Mouse (Mus musculus) thymus, postnatal 10 days (tissue): ENCODE measurements around the gene Gm26602.

Experiments
- DNase-seq, 2 experiments: peaks; one replicate each; pipeline ENCODE4 v3.0.0; 2021; ENCODE audit warnings: low spot score in 2 of 2

Gm26602 gene

DNA sequence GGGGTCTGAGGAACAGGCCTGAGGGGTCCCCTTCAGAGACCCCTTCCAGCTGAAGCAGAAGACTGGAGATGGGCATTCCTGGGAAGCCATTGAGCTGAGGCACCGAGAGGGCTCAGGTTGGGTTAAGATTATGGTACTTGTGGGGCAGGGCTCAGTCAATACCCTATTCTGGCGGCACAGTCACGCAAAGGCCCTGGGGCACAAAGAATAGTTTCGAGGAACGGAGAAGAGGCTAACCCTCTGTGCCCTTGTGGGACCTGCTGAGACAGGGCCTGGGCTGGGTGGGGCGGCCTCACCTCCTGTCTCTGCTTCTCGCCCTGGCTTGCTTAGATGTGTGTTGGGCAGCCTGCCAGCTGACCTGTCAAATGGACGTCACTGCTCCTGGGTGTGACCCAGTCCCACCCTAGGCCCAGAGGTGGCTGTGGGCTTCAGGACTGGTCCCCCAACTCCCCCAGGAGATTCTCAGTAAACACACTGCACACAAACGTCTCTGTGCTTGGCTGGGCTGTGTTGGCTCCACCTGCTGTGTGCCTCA, 22.6 kb downstream of the Gm26602 start:
- no peak for DNase-seq

DNA sequence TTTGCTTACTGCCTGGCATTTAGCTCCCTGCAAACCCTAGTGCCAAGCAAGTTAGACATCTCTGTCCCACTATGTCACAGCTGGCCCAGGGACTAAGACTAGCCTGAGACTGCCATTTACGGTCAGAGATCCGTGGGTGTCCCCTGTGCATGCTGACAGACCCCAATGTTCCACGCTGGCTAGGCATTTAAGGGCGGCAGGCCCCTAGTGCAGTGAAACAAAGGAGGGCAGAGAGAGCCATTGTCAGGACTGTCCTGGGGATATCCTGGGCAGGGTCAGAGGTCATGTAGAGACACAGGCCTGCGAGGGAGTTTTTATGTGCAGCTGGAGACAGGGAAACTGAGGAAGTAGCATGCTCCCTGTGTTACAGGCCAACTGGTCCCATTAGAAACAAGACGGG, 23.2 kb downstream of the Gm26602 start:
- DNase-seq = no peak

DNA sequence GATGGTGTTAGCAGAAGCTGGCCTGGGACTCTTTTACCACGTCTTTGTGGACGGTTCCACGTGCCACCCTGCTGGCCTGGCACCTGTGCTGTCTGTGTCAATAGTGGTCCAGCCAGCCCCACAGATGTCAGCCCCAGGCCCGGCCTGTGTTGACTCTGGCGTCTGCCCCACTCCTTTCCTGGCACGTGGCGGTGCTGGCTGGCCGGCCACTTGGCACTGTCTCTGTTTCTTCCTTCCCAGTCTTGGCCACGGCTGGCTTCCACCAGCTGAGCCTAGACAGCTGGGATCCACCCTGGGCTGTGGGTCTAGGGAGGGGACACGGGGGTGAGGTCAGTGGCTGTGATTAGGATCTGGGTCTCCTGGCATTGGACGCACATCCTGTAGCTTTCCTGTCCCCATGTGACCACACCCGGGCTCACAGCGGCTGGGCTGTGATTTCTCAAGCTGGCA, 23.6 kb downstream of the Gm26602 start:
- no peak for DNase-seq

DNA sequence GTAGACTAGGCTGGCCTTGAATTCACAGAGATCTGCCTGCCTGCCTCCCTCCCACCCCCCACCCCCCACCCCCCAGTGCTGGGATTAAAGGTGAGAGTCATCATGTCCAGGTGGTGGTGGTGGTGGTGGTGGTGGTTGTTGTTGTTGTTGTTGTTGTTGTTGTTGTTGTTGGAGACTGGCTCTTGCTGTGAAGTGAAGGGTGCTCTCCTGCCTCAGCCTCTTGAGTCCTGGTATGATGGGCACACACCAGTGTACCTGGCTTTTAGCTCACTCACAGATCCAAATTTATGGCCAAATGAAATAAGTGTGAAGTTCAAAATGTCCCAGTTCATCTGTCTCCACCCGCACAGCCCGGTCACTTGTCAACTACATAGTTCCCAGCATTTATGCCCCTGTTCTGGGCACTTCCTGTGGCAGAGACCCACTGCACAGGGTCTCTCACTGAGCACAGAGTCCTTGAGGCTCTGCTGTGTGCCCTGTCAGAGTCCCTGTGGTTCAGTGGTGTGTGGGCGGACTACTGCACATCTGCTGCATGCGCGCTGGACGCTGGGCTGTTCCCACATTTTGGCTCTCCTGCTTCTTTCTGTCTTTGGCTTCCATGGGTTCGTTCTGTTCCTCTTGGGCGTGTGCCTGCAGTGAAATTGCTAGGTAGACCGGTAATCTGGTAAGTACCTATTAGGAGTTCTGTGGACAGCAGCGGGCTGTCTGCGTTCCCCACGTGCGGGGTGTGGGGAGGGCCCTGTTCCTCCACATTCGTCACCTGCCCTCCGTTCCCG, 24.3 kb downstream of the Gm26602 start:
- DNase-seq = no peak

DNA sequence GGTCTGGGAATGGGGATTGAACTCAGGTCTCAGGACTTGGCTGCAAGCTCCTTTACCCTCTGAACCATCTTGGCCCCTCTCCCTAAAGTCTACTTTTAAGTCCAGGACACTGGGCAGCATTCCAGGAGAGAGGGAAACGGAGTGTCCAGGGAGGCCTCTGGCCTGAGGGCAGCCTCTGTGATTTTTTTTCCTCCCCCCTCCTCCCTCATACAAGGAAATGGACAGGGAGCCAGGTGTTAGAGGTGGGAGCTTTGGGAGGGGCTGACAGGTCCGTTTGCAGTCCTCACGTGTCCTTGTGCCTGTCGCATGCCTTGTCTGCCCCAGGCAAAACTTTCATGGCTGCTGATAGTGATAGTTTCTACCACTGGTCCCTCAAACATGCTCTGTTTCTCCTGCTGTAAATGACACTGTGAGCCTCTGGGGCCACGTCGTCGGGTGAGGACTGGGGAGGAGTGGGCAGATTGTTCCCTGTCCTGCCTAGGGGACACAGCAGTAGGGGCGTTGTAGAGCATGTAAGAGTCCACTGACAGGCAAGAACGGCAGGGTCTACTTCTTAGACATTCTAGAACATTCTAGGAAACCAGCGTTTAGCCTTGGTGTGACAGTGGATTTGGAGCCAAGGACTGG, 25.7 kb downstream of the Gm26602 start:
- no peak for DNase-seq

DNA sequence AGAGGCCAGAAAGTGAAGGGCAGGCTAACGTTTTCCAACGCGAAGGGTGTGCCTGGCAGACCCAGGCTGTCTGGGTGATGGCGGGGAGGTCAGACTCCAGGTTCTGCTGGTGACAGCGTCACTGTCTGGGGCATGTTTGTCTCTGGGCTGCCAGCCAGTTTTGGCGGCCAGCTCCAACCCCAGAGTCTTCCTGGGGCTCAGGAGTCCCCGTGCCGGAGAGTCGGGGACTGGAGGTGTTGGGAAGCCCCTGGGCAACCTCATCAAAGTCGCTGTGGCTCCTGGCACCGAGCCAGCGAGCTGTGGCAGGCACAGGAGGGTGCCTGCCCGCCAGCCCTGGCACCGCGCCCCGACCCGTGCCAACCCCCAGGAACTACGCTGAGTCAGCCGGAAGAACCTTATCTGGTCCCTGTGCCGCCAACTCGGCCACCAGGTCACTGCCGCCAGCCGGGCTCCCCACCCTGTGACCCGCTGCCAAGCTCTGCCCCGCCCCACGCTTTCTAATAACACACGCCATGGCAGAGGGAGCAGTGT, 26.3 kb downstream of the Gm26602 start:
- peak; percentile 43 to 44 for DNase-seq

DNA sequence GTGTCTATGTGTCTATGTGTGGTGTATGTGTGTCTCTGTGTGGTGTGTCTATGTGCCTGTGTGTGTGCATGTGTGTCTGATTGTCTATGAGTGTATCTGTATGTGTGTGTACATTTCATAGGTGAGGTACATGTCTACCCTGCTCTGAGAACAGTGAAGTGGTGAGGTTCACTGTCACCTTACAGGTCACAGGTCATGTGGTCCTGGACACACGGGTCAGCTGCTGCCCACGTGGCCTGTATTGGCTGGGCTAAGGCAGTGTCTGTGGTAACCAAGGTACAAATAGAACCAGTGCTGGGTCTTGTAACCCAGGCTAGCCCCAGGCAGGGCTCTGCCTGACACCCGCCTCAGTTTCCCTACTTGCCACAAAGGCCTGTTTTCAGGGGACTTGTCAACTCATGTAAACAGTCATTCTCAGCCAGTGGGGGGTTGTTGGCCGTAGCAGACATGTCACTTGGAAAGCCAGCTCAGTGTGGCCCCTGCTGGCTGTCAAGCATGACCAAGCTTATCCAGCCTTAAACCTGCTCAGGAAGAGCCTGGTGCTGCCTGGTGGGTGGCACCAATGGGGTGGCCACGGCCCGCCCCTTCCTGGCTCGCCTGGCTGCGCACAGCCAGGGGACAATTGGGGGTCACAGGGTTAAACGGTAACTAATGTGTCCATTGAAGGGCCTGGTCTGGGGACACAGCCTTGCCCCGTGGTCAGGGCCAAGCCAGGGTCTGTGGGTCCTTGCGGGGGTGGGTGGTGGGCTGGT, 27.3 kb downstream of the Gm26602 start:
- DNase-seq = no peak

DNA sequence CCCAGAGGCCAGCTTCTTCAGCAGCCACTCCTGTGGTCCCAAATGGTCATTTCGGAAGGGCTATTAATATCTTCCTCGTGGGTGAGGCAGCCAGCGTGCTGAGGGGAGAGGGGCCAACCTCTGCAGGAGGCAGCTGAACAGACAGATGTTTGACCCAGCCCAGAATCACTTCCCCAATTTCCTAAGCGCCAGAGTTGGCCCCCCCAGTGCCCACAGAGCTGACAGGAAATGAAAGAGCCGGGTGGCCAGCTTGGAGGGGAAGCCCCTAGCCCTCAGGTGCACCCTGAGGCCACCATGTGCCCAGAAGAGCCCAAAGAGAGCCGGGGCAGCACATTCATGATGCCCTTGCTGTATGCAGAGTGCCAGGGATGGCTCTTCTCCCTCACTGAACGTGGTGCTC, 30.1 kb downstream of the Gm26602 start:
- no peak for DNase-seq

DNA sequence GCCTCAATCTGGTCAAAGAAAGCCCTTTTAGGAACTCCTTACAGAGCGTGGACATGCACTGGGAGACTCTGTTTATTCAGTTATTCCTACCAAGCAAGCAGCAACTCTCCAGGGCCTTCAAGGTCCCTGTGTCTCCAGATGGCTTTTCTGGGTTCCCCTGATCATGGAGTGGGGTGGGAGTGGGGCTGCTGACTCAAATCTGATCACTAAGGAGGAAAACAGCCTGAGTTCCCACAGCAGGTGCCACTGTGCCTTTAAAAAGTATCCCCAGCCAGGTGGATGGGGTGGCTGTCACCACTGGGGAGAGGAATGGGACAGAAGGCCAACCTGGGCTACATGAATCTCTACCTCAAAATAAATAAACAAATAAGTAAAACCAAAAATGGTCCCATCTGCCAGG, 32.3 kb downstream of the Gm26602 start:
- DNase-seq = no peak

DNA sequence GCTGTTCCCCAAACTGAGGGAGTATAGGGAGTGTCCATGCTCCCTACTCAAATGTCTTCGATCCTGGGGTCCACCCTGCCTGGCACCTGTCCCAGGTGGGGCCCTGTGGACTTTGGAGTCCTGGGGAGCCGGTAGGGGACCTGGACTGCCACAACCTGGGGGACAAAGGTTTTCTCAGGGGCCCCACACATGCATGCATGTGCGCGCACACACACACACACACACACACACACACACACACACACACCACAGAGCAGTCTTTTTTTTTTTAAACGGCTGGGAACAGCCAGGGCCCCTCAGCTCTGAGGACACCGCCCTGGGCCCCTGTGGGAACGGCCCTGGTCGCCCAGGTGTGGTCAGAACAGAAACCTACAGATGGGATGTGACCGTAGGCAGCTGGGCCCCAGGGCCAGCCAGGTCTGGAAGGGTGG, 32.8 kb downstream of the Gm26602 start:
- no peak for DNase-seq

DNA sequence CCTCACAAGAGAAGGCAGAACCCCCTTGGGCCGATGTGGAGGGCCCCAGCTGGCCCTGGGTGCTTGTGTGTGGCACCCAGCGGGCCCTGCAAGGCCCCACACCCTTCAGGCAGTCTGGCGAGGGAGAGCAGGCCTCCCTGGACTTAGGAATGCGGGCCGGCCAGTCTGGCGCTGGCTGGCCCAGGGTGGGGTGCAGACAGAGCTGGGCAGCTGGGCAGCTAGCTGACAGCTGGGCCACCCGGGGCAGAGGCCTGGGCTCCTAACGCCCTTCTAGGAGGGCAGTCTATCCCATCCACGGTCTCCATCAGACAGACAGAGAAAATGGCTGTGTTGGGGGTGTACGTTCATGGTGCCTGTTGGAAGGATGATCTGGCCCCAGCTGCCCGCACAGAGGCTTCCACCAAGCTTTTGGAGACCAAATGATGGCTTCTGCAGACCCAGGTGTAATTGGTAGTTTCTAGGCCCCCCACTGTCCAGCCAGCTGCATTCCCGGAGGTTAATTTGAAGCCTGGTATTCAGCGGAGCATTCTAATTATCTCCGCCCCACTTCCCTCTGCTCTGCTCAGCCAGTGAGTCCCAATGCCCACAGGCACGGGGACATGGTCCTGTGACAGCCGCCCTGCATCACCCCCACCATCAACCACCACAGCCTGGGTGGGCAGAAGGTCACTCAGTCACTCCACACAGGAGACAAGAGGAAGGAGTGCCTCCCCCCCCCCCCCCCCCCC, 35.0 kb downstream of the Gm26602 start:
- no peak for DNase-seq

DNA sequence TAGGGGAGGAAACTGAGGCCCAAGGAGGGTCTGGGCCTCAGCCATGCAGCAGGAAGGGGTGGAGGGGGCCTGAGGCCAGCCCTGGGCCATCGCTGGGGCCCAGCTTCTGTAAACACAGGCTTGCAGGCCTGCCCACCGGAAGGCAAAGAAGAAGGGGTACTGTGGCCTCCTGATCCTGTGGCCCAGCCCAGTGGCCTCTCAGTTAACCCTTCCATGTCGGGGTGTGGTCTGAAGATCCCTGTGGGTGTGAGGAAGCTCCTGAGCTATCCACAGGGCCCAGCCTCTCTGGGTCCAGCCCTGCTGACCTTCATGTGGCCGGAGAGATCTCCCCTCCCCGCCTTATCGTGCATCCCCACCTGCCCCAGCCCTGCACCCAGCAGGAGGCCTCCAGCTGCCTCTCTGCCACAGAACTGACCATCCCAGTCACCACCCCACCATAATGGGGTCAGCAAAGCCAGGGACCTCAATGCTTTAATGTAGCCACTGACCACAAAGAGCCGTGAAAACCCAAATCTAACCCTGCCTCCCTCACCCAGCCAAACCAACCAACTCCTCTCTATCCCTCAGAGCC, 36.2 kb downstream of the Gm26602 start:
- DNase-seq = no peak

DNA sequence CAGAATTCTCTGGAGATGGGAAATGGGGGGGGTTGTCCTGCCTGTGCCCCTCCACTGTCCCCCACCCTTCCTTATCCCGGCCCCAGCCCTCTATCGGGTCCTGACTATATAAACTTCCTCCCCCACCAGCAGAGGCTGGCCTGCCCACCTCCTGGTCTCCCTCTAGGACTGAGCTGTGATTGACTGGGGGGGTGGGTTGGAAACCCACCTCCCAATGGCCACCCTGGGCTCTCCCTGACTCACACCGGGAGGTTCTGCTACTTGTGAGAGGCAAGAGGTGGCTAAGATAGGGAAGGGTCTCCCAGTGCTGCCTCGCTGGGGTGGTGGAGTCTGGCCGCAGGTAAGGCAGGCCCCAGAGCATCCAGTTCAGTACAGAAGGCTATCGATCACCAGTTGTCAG, 36.8 kb downstream of the Gm26602 start:
- no peak for DNase-seq

DNA sequence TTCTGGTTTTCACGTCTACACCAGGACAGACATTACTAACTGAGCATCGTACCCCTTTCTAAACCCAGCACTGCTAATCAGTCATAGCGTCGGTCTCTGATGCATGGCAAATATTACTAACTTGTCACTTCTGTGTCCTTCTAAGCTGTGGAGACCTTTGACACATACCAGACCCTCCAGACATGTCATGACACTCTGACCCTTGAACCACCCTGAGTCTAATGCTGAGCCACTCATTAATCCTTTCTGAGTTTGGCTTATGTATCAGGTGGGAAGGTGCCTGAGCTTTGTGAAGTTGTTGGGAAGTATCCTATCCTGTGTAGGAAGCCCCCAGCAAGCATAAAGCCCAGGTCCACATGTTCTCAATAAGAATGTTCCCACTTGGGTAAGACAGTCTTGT, 39.2 kb downstream of the Gm26602 start:
- DNase-seq = no peak

DNA sequence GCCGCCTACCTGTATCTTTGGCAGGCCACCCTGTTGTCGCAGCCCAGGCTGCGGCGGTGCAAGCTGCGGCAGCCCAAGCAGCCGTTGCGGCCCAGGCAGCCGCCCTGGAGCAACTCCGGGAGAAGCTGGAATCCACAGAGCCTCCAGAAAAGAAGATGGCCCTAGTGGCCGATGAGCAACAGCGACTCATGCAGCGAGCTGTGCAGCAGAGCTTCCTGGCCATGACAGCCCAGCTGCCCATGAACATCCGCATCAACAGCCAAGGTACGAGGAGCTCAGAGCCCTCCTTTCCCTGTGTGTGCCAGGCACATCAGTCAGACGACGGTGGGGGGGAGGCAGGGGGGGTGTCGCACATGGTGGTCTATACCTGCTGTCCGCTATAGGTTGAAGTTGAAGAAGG, 40.0 kb downstream of the Gm26602 start:
- DNase-seq = no peak

DNA sequence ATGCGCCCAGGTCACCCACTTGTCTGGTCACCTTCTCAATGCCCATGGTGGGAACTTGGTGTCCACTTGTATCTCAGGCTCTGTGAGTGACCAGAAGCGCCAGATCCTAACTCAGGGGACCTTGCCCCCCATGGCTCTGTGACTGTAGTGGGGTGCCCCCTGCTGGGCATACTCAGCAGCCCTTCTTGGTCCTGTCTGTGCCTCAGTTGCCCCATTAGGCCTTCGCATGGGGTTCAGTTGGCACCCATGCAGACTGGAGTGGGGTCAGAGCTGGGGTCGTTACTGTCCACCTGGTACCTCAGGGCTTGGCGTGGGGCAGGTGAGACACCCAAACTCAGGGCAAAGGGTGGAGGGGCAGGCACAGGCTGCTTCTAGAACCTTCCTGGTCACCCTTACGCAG, 43.3 kb downstream of the Gm26602 start:
- peak in 1 of 2 experiments; percentile 61 for DNase-seq

DNA sequence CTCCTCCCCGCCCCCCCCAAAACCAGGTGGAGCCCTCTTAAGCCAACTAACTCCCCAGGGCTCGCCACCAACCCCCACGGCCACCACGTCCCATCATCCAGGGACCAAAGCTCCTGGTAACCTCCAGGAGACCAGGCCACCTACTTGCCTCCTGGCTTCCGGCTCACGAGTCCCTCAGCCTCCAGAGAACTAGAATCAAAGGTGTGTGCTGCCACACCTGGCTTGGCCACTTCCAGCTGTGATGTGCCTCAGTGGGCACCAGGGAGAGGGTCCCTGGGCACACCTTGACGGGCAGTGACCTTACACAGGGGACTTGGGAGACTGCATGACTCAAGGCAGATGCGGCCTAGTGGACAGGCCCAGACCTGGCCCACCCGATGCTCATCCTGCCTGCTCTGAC, 45.0 kb downstream of the Gm26602 start:
- DNase-seq = no peak

DNA sequence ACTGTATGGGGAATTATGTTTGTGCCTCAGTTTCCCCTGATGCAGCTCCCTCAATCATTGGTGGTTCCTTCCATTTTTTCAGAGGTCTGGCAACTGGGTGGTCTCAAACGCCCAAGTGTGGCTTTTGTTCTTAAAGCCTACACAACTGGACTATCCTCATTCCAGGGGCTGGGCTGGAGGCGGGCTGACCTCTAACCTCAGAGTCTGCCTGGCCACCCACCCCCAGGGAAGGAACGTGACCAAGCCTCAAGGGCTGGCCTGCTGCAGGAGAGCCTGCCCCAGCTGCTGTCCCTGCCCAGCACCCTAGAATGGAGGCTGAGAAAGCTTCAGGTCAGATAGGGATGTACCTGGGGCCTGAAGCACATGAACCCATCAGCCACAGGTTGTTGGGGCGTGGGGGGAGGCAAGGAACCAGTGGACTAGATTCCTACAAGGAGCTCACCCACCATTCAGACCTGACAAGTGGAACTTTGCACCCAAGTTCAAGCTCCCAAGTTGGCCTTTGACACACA, 46.0 kb downstream of the Gm26602 start:
- DNase-seq = no peak

DNA sequence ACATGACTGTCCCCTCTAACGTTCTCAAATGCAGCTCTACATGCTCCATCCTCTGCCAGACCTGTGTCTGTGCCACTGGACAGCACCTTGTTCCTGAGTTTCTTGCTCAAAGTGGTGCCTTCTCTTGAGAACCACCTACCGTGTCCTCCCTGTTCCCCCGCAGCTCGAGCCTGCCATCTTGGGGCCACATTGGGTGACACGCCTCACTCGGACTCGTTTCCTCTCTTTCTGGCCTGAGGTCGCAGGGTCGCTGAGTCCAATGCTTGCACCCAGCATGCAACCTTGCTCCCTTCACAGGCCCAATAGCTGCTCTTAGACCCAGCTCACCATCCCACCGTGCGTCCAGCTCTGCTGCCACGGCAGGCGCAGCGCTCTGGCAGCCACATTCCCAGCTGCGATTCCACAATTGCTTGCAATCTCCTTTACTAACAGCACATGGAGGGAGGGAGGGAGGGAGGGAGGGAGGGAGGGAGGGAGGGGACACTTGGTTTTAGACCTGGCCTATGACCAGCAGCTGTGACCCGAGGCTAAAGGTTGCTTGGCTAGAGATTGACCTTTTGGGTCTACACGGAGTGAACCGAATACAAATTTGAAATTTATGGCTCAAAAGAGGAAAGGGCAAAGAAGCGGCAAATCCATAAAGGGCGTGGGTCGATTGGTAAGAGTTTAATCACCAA, 47.6 kb downstream of the Gm26602 start:
- DNase-seq = peak; percentile 65 to 83

DNA sequence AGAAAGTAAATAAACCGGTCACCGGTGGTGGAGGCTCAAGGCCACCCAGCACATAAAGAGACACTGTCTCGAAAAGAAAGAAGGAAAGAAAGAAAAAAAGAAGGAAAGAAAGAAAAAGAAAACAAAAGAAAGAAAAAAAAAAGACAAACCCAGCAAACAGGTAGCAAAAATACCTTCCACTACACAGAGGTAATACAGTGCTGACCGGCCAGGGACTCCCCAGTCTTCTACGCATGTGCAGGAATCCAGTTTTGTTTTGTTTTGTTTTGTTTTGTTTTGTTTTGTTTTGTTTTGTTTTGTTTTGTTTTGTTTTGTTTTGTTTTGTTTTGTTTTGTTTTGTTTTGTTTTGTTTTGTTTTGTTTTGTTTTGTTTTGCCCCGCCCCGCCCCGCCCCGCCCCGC, 48.8 kb downstream of the Gm26602 start:
- peak in 1 of 2 experiments; percentile 28 for DNase-seq
